Mouse (Mus musculus): Measurements from ENCODE around the gene Oas1d. TPM values are rescaled to one million over a fixed set of nuclear protein-coding genes. Genes with fewer than 3 reads are reported as not detected.

The Oas1d gene
- total RNA-seq, 2 experiments from 2014 or later: not detected

DNA sequence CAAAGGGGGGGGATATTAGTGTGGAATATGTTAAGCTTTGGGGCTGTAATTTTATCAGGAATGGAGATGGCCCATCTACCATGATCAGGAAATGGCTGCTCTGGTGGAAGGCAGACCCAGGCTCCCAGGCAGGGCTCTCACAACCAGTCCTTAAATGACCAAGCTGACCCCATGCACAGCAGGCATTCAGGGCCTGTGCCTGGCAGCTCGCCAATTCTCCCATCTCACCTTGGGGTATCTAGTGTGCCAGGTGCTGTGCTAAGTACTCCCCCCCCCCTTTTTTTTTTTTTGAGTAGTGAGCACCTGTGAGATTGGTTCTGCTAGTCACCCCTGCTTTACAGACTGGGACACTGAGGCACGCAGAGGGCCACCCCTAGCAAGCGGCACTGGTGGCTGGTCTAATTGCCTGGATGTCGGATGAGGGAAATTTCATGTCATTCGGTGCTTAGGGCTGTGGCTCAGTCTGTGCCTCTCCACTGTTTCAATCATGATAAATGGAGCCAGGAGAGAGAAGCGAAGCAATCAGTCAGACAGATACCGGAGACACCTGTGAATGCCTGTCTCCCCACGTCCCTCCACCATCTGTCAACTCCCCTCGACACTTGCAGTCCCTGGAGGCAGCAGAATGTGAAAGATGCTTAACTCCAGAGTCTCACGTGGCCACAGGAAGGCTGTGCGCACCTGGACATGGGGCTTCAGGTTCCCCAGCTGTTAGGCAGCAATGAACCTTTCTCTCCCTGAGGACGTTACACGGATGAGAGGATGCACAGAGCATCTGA is 53.2 kb downstream of the Oas1d start:
- no peak for ATAC-seq (replicated peaks; ENCODE audit: poor library complexity, severe bottlenecking)

DNA sequence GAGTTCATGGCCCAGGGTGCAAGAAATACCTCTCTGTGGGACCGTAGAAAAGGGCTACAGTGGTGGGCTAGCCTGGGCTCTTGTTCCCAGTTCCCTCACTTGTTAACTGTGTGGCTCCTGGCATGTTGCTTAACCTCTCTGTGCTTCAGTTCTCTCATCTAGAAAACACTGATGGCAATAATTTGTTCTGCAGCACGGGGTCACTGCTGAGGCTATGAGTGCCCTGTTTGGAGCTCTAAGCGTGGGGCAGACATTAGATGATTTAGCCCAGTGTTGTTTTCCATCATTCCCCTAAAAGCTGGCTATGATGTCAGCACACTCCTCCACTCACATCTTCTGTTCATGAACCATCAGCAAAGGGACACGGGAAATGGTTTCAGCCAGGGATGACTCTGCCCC is 53.8 kb downstream of the Oas1d start:
- ATAC-seq (replicated peaks; ENCODE audit: poor library complexity, severe bottlenecking): no peak

DNA sequence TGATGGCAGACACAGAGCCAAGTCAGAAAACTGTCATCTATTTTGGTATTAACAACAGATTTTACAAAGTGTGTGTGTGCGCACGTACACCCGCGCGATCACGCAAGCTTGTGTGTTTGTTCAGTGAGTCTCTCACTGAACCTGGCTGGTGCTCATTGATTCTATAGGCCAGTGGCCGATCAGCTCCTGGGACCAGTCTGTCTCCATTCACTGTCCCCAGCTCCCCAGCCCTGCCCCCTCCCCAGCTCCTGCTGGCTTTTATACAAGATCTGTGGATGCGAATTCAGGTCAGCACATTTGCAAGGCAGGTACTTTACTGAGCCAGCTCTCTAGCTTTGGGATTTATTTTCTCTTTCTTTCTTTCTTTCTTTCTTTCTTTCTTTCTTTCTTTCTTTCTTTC is 54.5 kb downstream of the Oas1d start:
- no peak for ATAC-seq (replicated peaks; ENCODE audit: poor library complexity, severe bottlenecking)

GRCm38 (mm10) chr5:120969703-120970102 is 55.4 kb downstream of the Oas1d start:
- no peak for ATAC-seq (replicated peaks; ENCODE audit: poor library complexity, severe bottlenecking)

Other genes with a start within 250 kb of the Oas1d start
- not detected in 2 replicates for gene Dtx1, start 202.6 kb upstream of the Oas1d start, total RNA-seq (2014; fragmentation: Nextera tagmentation)
- not detected in 2 replicates for gene Dtx1, start 202.6 kb upstream of the Oas1d start, total RNA-seq (2017)
- gene Oas2, start 164.7 kb upstream of the Oas1d start, total RNA-seq (2014; fragmentation: Nextera tagmentation): 0.47 TPM in 1 of 2 replicates, not detected in the other
- gene Oas2, start 164.7 kb upstream of the Oas1d start, total RNA-seq (2017): 1.0 TPM in 1 of 2 replicates, not detected in the other
- gene Oas3, start 136.9 kb upstream of the Oas1d start, total RNA-seq (2014; fragmentation: Nextera tagmentation): 0.17 and 1.3 TPM in 2 replicates
- 0.77 and 0.90 TPM in 2 replicates for gene Oas3, start 136.9 kb upstream of the Oas1d start, total RNA-seq (2017)
- gene Oas1e, start 119.0 kb upstream of the Oas1d start, total RNA-seq (2014; fragmentation: Nextera tagmentation): not detected in 2 replicates
- gene Oas1e, start 119.0 kb upstream of the Oas1d start, total RNA-seq (2017): not detected in 2 replicates
- gene Oas1c, start 102.0 kb upstream of the Oas1d start, total RNA-seq (2014; fragmentation: Nextera tagmentation): 3.8 TPM in 1 of 2 replicates, not detected in the other
- 0.21 and 2.5 TPM in 2 replicates for gene Oas1c, start 102.0 kb upstream of the Oas1d start, total RNA-seq (2017)
- gene Oas1f, start 67.2 kb upstream of the Oas1d start, total RNA-seq (2014; fragmentation: Nextera tagmentation): not detected in 2 replicates
- not detected in 2 replicates for gene Oas1f, start 67.2 kb upstream of the Oas1d start, total RNA-seq (2017)
- not detected in 2 replicates for gene Oas1h, start 53.1 kb upstream of the Oas1d start, total RNA-seq (2014; fragmentation: Nextera tagmentation)
- not detected in 2 replicates for gene Oas1h, start 53.1 kb upstream of the Oas1d start, total RNA-seq (2017)
- gene Oas1g, start 26.9 kb upstream of the Oas1d start, total RNA-seq (2014; fragmentation: Nextera tagmentation): 2.9 TPM in 1 of 2 replicates, not detected in the other
- 1.6 TPM in 1 of 2 replicates, not detected in the other for gene Oas1g, start 26.9 kb upstream of the Oas1d start, total RNA-seq (2017)
- gene Oas1a, start 7.0 kb upstream of the Oas1d start, total RNA-seq (2014; fragmentation: Nextera tagmentation): 11.6 and 14.6 TPM in 2 replicates
- 10.4 and 14.3 TPM in 2 replicates for gene Oas1a, start 7.0 kb upstream of the Oas1d start, total RNA-seq (2017)
- not detected in 2 replicates for gene Rph3a, start 95.6 kb downstream of the Oas1d start, total RNA-seq (2014; fragmentation: Nextera tagmentation)
- gene Rph3a, start 95.6 kb downstream of the Oas1d start, total RNA-seq (2017): 0.22 TPM in 1 of 2 replicates, not detected in the other

All from granulocyte monocyte progenitor cell, adult 5-6 weeks (primary cell).